Mouse (Mus musculus) heart, postnatal 0 days (tissue): ENCODE measurements at regions not wholly inside any gene's neighbourhood (a gene's known extent, or its start where the extent isn't known, plus 50 kb on each side); places are given as distances from the start of the nearest gene placed in this dataset.

Experiments
- ATAC-seq: fragments of 200-750 bp; cut with Nextera tagmentation; 2 replicates; pipeline ENCODE4 v1.8.0; 2017; ENCODE audit warnings: low read depth, moderate number of reproducible peaks, moderate library complexity; ENCODE audit not compliant: insufficient read depth
- DNase-seq: peaks from one replicate; pipeline ENCODE4 v3.0.0-alpha.2; 2016; ENCODE audit warnings: low spot score
- H3K27ac ChIP-seq: fragments of 300-500 bp; sonication (generic); 2 replicates; pipeline ENCODE4 v1.5.1; 2014; ENCODE audit warnings: low read depth, mild to moderate bottlenecking
- H3K27me3 ChIP-seq: fragments of 300-500 bp; sonication (generic); 2 replicates; pipeline ENCODE4 v1.6.1; 2014; ENCODE audit warnings: low read length, mixed read lengths; ENCODE audit not compliant: control insufficient read depth, insufficient read depth
- H3K36me3 ChIP-seq: fragments of 300-500 bp; sonication (generic); replicated peaks from 2 replicates; pipeline ENCODE4 v1.6.1; 2014; ENCODE audit warnings: low read length, mixed read lengths; ENCODE audit not compliant: control insufficient read depth, insufficient read depth
- H3K4me1 ChIP-seq: fragments of 300-500 bp; sonication (generic); 2 replicates; pipeline ENCODE4 v1.6.1; 2014; ENCODE audit warnings: antibody characterized with exemption; ENCODE audit not compliant: control insufficient read depth, insufficient read depth
- H3K4me2 ChIP-seq: fragments of 300-500 bp; sonication (generic); 2 replicates; pipeline ENCODE4 v1.6.1; 2014; ENCODE audit warnings: low read depth, mild to moderate bottlenecking, low read length, moderate library complexity
- H3K4me3 ChIP-seq: fragments of 300-500 bp; sonication (generic); 2 replicates; pipeline ENCODE4 v1.5.1; 2014; ENCODE audit warnings: low read depth, low read length
- H3K9ac ChIP-seq: fragments of 300-500 bp; sonication (generic); replicated peaks from 2 replicates; pipeline ENCODE4 v1.6.1; 2014; ENCODE audit warnings: low read depth, low read length, mixed read lengths
- H3K9me3 ChIP-seq: fragments of 300-500 bp; sonication (generic); replicated peaks from 2 replicates; pipeline ENCODE4 v1.6.1; 2016; ENCODE audit warnings: low read length; ENCODE audit not compliant: control insufficient read depth
- CTCF ChIP-seq: IDR thresholded peaks from 2 replicates; pipeline ENCODE4 v1.5.1; 2016; ENCODE audit warnings: antibody characterized with exemption, control low read depth, low read depth
- EP300 ChIP-seq: IDR thresholded peaks from 2 replicates; pipeline ENCODE4 v1.6.1; 2016; ENCODE audit warnings: antibody characterized with exemption, low read depth
- WGBS: fragments of 180-500 bp; shearing (Covaris S2); extraction: QIAGEN DNeasy Blood & Tissue Kit; methylation state at CpG from one replicate; pipeline ENCODE4 v1.1.7; 2014; 5-methylcytosine and 5-hydroxymethylcytosine counted together

DNA sequence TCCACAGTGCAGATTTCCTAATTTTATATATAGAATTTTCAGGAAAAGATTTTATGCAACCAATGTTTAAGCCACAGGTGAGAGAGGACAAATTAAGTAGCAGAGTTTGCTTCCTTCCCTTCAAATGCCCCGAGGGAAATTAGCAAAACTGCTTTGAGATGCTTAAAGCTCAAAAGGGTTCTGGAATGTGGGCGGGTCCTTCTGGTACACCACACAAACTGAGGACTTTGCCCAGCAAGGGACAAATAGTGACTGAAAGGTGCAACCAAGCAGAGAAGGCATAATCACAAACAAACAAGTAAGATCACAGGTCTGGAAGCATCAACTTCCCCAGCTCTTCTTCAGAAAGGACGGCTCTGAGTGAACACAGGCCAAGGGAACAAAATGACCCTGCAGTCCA, 476.4 kb upstream of the Adamts5 start:
- Histone ChIP-seq H3K4me1 (no peaks in the 10 kb centered on the region), H3K36me3 (no peaks in the 10 kb centered on the region), H3K27me3 (no peaks in the 10 kb centered on the region), H3K9me3 (no peaks in the 10 kb centered on the region), H3K4me3 (no peak overlapping the region), H3K4me2 (no peak overlapping the region), H3K27ac (no peak overlapping the region), H3K9ac (no peak overlapping the region)
- DNase-seq (no peak), ATAC-seq (no peak)
- 45% methylated on average over 3 of the region's 3 CpGs for WGBS
- TF ChIP-seq CTCF (no peak), EP300 (no peak)

DNA sequence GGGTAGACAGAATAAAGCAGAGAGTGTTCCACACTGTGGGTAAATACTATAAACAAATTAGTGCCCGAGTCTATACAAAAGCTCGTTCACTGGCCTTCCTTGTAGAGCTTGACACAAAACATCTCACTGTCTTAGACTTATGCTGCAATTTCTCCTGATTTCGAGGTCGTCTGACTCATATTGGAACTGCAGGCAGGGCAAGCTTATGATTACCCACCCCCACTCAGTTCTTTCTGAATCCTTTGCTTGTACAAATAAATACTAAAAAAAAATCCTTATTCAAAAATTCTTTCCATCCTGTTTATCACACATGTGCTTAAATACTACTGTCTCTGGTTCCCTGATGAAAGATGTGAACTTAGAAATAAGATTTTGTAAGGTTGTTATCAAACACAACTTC, 470.0 kb upstream of the Adamts5 start:
- WGBS: 58% methylated on average over 4 of the region's 4 CpGs
- no peak for TF ChIP-seq CTCF
- no peak for TF ChIP-seq EP300
- Histone ChIP-seq H3K36me3 (no peaks in the 10 kb centered on the region), H3K9ac (no peak overlapping the region), H3K27me3 (no peaks in the 10 kb centered on the region), H3K4me2 (no peak overlapping the region), H3K4me3 (no peak overlapping the region), H3K4me1 (no peaks in the 10 kb centered on the region), H3K9me3 (no peaks in the 10 kb centered on the region), H3K27ac (no peak overlapping the region)
- DNase-seq: no peak
- ATAC-seq: no peak

DNA sequence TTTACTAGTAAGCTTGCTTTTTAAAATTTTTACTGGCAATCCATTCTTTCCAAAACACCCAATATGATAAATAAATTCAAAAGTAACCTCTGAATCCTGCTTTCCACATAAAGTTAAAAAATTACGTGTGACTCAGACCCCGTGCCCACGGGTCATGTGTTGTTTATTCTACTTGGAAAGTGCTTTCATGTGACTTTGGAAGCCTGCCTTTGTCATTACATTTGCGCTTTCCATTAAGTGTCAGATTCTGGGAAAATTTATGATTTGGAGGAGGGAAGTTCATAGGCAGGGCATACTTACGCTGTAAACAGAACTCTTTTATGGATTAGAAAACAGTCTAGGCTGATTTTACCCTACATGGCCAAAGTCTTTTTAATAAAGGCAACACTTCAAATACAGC, 466.8 kb upstream of the Adamts5 start:
- TF ChIP-seq EP300 (no peak), CTCF (no peak)
- Histone ChIP-seq H3K4me2 (no peak overlapping the region), H3K36me3 (no peaks in the 10 kb centered on the region), H3K27me3 (no peaks in the 10 kb centered on the region), H3K9ac (no peak overlapping the region), H3K27ac (no peak overlapping the region), H3K4me3 (no peak overlapping the region), H3K4me1 (no peaks in the 10 kb centered on the region), H3K9me3 (no peaks in the 10 kb centered on the region)
- no peak for ATAC-seq
- 77% methylated on average over 5 of the region's 5 CpGs for WGBS
- no peak for DNase-seq

DNA sequence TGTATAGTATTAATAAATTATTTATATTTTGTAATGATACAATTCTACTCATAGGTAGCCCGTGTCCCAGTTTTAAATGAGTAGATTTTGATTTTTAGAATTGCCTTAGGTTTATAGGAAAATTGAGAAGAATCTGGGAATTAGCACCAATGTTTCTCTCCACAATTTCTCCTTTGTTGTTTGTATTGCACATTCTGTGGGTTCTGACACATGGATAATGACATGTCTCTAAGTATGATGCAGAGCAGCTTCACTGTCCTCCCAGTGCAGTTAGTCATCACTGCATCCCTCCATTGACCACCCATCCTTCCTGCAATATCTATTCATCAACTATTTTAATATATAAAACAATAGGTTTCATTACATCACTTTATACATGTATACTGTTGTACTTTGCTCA, 464.6 kb upstream of the Adamts5 start:
- H3K4me2 ChIP-seq: no peak overlapping the region
- no peak overlapping the region for H3K27ac ChIP-seq
- no peak overlapping the region for H3K9ac ChIP-seq
- H3K27me3 ChIP-seq: no peaks in the 10 kb centered on the region
- no peaks in the 10 kb centered on the region for H3K9me3 ChIP-seq
- no peaks in the 10 kb centered on the region for H3K36me3 ChIP-seq
- no peaks in the 10 kb centered on the region for H3K4me1 ChIP-seq
- WGBS: 80% methylated on average over 1 of the region's 1 CpGs
- ATAC-seq: no peak
- DNase-seq: no peak
- H3K4me3 ChIP-seq: no peak overlapping the region
- TF ChIP-seq EP300: no peak

DNA sequence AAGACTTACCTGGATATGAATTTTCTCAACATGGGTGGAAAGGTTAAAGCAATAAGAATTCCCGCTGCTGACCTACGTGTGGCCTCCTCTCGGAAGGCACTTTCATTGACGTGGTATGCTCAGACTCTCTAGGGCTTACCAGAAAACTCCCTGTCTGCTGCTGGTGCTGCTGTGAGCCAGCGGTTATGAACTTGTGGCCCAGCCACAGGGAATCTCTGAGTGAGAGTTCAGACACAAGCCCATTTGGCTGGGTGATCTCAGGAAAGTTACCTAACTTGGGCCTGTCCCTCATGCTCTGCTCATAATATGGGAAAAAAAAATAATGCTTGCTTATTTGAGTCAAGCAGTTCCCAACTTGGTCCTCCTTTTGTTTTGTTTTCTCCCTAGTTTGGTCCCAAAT, 459.5 kb upstream of the Adamts5 start:
- H3K27me3 ChIP-seq: no peaks in the 10 kb centered on the region
- no peak overlapping the region for H3K4me3 ChIP-seq
- DNase-seq (no peak), ATAC-seq (no peak)
- no peak overlapping the region for H3K4me2 ChIP-seq
- H3K9ac ChIP-seq: no peak overlapping the region
- no peaks in the 10 kb centered on the region for H3K9me3 ChIP-seq
- H3K27ac ChIP-seq: no peak overlapping the region
- no peaks in the 10 kb centered on the region for H3K4me1 ChIP-seq
- H3K36me3 ChIP-seq: no peaks in the 10 kb centered on the region
- 71% methylated on average over 5 of the region's 5 CpGs for WGBS
- TF ChIP-seq EP300 (no peak), CTCF (no peak)

DNA sequence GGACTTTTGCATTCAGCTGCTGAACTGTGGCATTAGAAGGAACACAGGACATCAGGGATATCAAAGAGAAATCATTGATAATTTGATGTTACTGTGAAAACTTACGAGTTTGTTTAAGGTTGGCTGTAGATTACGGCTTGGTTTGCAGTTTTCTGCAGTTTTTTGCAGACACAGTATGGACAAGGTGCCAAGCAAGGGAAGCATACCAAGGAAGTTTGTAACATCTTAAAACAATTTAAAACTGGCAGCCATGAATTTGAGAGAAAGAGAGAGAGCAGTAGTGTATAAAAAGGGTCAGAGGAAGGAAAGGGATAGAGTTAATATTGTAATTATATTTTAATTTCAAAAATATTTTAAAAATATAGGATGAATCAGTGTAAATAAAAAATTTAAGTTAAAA, 453.4 kb upstream of the Adamts5 start:
- 65% methylated on average over 2 of the region's 2 CpGs for WGBS
- H3K4me3 ChIP-seq: no peak overlapping the region
- no peak overlapping the region for H3K4me2 ChIP-seq
- no peak for DNase-seq
- no peak overlapping the region for H3K9ac ChIP-seq
- H3K9me3 ChIP-seq: no peaks in the 10 kb centered on the region
- no peaks in the 10 kb centered on the region for H3K36me3 ChIP-seq
- TF ChIP-seq CTCF (no peak), EP300 (no peak)
- no peak for ATAC-seq
- no peaks in the 10 kb centered on the region for H3K4me1 ChIP-seq
- H3K27me3 ChIP-seq: no peaks in the 10 kb centered on the region
- no peak overlapping the region for H3K27ac ChIP-seq
